Mouse (Mus musculus) embryo, embryonic 9.5 days (tissue): ENCODE data around the gene Myof.

ENCODE experiments used
- DNase-seq: peaks from one replicate; pipeline ENCODE4 v3.0.0-alpha.2; 2017; ENCODE audit errors: extremely low spot score

Myof gene

DNA sequence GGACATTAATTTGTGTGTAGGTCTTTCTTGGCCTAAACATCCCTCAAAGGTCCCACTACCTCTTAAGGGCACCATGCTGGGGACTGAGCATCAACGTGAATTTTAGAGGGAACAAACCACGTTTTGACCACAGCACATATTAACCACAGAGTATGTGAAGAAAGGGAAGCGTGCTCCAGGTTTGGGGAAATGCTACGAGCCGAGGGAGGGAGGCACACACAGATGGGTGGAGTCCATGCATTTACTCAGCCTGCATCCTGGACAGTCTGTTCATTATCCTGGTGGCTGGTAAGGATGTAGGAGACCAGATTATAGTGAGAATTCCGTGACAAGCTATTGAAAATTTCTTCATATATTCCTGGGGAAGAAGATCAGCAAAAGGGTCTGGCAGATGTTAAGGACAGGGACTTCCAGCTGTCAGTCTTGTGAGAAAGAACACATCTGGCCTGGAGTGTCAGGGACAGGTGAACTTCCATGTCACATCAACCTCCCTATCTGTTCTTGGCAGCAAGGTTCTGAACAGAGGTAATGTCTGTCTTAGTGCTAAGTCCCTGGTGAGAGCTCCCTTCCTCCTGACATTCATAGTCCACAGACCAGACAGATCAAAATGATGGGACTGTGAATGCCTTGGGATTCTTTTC lies 166.7 kb downstream of the Myof start:
- DNase-seq = no peak

DNA sequence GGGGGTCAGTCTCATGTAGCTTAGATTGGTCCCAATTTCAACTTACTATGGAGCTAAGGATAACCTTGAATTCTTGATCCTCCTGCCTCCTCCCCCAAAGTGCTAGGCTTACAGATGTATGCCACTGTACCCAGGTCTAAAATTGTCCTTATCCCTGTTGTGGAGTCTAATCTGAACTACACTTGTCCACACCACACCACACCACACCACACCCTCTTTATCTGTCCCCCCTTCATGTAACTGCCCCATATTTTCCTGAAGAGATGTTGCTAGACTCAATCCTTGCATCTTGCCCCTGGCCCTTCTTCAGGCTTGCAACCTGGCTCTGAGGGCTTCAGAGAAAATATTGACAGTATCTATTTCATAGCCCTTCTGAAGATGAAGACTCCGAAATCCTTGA lies 169.9 kb downstream of the Myof start:
- DNase-seq = no peak

DNA sequence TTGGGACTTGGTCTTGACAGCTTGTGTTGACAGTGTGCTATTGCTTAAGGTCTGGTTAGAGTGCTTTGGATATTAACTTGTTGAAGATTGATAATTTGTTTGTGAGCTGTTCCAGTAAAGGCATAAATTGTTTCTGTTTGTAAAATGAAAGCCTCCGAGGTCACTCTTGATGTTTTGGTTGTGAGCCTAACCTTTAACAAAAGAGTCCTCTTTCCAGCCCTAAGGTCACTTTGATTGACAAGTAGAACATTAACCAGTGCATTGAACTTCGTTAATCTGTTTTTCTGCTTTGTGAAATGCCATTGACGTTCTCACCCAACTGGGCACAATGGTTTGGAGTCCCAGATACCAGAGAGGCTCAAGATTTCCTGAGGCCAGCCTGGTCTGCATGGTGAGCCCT lies 175.8 kb downstream of the Myof start:
- no peak for DNase-seq

DNA sequence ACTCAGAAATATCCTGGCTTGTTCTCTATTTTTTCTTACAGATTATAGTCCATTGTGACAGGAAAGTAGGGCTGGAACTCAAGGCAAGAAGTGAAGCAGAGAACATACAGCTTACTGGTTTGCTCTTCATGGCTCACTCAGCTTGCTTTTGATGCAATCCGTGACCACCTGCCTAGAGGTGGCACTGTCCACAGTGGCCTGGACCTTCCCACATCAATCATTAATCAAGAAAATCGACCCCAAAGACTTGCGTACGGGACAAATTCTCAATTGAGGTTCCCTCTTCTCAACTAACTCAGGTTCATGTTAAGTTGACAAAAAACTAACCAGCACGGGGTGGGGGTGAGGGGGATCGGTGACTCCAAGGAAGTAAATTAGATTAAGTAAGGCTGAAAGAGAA lies 176.4 kb downstream of the Myof start:
- no peak for DNase-seq

DNA sequence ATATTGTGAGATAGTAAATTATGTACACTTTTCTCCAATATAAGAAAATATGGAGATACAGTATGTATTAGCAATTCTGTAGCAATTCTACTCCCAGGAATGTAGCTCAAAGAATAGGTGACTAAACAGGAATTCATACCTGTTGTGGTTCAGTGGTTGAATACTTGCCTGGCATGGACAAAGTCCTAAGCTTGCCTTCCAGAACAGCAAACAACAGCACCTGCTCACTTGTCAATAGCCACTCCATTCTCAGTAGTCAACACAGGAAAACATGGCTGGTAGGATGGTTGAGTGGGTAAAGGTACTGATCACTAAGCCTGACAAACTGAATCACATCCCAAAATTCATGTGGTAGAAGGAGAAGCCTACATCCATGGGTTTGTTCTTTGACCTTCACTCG lies 182.2 kb downstream of the Myof start:
- DNase-seq = no peak

DNA sequence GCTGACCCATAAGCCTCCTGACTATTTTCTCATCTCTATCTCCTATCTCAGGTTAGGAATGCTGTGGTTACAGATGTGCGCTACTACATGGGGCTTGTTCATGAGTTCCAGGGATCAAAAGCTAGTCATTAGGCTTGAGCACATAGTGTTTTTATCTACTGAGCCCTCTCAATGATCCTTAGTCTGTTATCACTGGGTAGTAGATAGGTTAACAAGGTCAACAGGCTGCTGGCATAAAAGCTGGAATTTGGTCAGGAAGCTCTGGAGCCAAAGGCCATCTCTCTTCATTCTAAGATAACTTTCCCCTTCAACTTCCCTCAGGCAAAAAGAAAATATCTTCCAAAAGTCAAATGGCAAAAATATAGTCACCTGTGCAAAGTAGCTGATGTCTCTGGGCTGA lies 183.1 kb downstream of the Myof start:
- DNase-seq = no peak

DNA sequence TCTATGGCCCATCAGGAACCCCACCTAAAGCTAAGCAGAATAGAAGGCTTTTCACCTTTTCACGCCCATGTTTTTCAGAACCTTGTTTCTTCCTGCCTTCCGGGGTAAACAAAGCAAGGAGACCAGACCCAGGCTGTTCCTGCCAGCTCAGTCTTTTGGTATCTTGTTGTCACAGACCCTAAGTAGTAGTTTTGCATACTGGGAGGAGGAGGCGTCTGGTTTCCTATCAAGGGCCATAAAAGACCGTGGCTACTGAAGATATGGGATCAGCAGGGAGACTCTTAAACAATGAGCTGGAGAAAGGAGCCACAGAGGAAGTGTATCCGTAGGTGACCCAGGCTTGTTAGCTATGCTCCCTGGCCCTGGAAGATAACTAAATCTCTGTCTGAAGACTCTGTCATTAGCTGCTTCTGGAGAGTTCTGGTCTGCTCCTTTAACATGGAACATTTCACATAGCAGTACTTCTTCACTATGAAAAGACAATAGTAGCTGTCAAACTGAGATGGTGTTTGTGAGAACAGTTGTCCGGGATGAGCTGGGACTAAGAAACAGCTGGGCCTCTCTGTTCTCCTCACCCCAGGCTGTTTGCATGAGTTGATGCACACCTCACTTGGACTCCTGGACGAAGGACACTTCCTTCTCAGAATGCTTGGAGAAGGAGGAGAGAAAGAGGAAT lies 184.8 kb downstream of the Myof start:
- DNase-seq = no peak

DNA sequence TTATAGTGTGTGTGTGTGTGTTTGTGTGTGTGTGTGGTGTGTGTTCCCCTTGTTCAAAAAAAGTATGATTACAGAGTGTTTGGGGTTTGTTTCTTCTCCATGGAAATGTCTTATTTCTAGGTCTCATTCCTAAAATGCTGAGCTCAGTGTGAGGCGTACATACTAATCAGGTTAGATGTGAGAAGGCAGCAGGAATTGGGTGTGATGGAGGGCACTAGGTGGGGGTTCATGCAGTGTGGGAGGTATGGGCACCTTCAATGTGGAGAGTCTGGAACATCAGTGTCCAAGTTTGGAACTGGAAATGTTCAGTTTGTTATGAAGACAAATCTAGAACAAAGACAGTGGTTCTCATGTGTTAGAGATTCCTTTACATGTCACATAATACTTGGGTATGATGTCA lies 191.3 kb downstream of the Myof start:
- DNase-seq = no peak

DNA sequence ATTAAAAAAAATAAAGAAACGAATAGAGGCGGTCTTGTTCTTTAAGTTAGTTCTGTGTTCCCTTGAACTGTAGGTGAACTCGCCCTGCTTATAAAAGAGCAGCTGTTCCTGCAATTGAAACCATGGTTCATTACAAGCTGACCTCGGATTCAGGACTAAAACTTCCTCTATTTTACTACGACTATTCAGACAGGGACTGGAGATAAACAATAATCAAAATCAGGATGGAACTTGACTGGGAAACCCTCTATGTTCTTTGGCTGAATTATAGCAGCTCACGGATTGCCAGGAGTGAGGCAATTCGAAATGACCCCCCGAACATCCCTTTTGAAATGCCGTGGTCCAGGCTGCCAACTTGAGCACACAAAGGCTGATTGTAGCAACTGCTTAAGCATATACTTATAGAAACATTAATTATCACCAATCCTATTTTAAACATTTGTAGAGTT lies 191.8 kb downstream of the Myof start:
- DNase-seq = no peak
